Mouse (Mus musculus) midbrain, postnatal 0 days (tissue): Measurements from ENCODE around the gene Arhgap18. TPM values are rescaled to one million over a fixed set of nuclear protein-coding genes. Genes with fewer than 3 reads are reported as not detected.

ENCODE experiments used
- ATAC-seq: fragments of 200-750 bp; cut with Nextera tagmentation; 2 replicates; pipeline ENCODE4 v1.8.0; 2017; ENCODE audit warnings: moderate number of reproducible peaks, mild to moderate bottlenecking, moderate TSS enrichment, moderate library complexity; ENCODE audit not compliant: low FRiP score
- DNase-seq: peaks from one replicate; pipeline ENCODE4 v3.0.0-alpha.2; 2015; ENCODE audit warnings: low spot score
- H3K27ac ChIP-seq: fragments of 300-500 bp; sonication (generic); 2 replicates; pipeline ENCODE4 v1.5.1; 2014; ENCODE audit warnings: low read depth, mild to moderate bottlenecking, low read length, mixed read lengths
- H3K27me3 ChIP-seq: fragments of 300-500 bp; sonication (generic); 2 replicates; pipeline ENCODE4 v1.6.1; 2014; ENCODE audit warnings: low read length, control low read depth, mixed read lengths; ENCODE audit not compliant: insufficient read depth
- H3K36me3 ChIP-seq: fragments of 300-500 bp; sonication (generic); 2 replicates; pipeline ENCODE4 v1.6.1; 2014; ENCODE audit warnings: low read length, control low read depth, mixed read lengths; ENCODE audit not compliant: insufficient read depth
- H3K4me1 ChIP-seq: fragments of 300-500 bp; sonication (generic); 2 replicates; pipeline ENCODE4 v1.6.1; 2014; ENCODE audit warnings: mild to moderate bottlenecking, control low read depth, antibody characterized with exemption, low read length, mixed read lengths; ENCODE audit not compliant: insufficient read depth
- H3K4me2 ChIP-seq: fragments of 300-500 bp; sonication (generic); 2 replicates; pipeline ENCODE4 v1.6.1; 2014; ENCODE audit warnings: low read depth, mild to moderate bottlenecking, low read length, mixed read lengths; ENCODE audit not compliant: poor library complexity, severe bottlenecking
- H3K4me3 ChIP-seq: fragments of 300-500 bp; sonication (generic); 2 replicates; pipeline ENCODE4 v1.5.1; 2014; ENCODE audit warnings: low read depth, mild to moderate bottlenecking, low read length, moderate library complexity
- H3K9ac ChIP-seq: fragments of 300-500 bp; sonication (generic); replicated peaks from 2 replicates; pipeline ENCODE4 v1.6.1; 2014; ENCODE audit warnings: mild to moderate bottlenecking, low read length, moderate library complexity, mixed read lengths; ENCODE audit not compliant: poor library complexity, severe bottlenecking
- H3K9me3 ChIP-seq: fragments of 300-500 bp; sonication (generic); 2 replicates; pipeline ENCODE4 v1.6.1; 2016; ENCODE audit warnings: low read length, control low read depth
- CTCF ChIP-seq: IDR thresholded peaks from 2 replicates; pipeline ENCODE4 v1.5.1; 2016; ENCODE audit warnings: antibody characterized with exemption, mild to moderate bottlenecking
- WGBS: fragments of 180-500 bp; shearing (Covaris S2); extraction: QIAGEN DNeasy Blood & Tissue Kit; methylation state at CpG from one replicate; pipeline ENCODE4 v1.1.7; 2014; 5-methylcytosine and 5-hydroxymethylcytosine counted together
- polyA plus RNA-seq: library from polyadenylated mRNA; unstranded; fragments of >200 nt; fragmentation: Nextera tagmentation; extraction: Ambion mirVana; gene quantifications from 2 replicates; pipeline ENCODE4 v1.2.1, GENCODE M21; 2015
- total RNA-seq: library from RNA; depleted of rRNA; stranded (reverse); fragments of >200 nt; gene quantifications from 2 replicates; pipeline ENCODE4 v1.2.3, GENCODE M21; 2014

Arhgap18 gene
- total and polyA plus RNA-seq, 2 experiments from 2014 or later, result 8.7 to 9.8 TPM

GRCm38 (mm10) chr10:26804351-26804983 is 51.2 kb downstream of the Arhgap18 start:
- ATAC-seq, result no peak
- 49% methylated on average over 5 of the region's 5 CpGs for WGBS

GRCm38 (mm10) chr10:26805007-26805406 is 51.8 kb downstream of the Arhgap18 start:
- WGBS, result 44% methylated on average over 1 of the region's 1 CpGs
- H3K36me3 ChIP-seq, result no peaks in the 10 kb centered on the region

More at GRCm38 (mm10) chr10:26804351-26804983, 51.2 kb downstream of the Arhgap18 start:
- no peak for DNase-seq
- Histone ChIP-seq H3K27me3 (no peaks in the 10 kb centered on the region), H3K4me2 (no peak overlapping the region), H3K4me1 (no peaks in the 10 kb centered on the region), H3K36me3 (no peaks in the 10 kb centered on the region), H3K9me3 (no peaks in the 10 kb centered on the region), H3K27ac (no peak overlapping the region), H3K9ac (no peak overlapping the region), H3K4me3 (no peak overlapping the region)
- TF ChIP-seq CTCF, result no peak

GRCm38 (mm10) chr10:26806092-26806491 is 52.9 kb downstream of the Arhgap18 start:
- 76% methylated on average over 3 of the region's 3 CpGs for WGBS
- TF ChIP-seq CTCF, result no peak
- H3K9me3 ChIP-seq, result no peaks in the 10 kb centered on the region
- H3K36me3 ChIP-seq, result no peaks in the 10 kb centered on the region
- H3K4me3 ChIP-seq, result no peak overlapping the region
- no peak overlapping the region for H3K4me2 ChIP-seq
- ATAC-seq, result no peak
- no peak overlapping the region for H3K9ac ChIP-seq
- DNase-seq, result no peak
- no peaks in the 10 kb centered on the region for H3K27me3 ChIP-seq
- H3K27ac ChIP-seq, result no peak overlapping the region
- no peaks in the 10 kb centered on the region for H3K4me1 ChIP-seq

More at GRCm38 (mm10) chr10:26805007-26805406, 51.8 kb downstream of the Arhgap18 start:
- H3K4me1 ChIP-seq, result no peaks in the 10 kb centered on the region
- H3K27ac ChIP-seq, result no peak overlapping the region
- ATAC-seq (no peak), DNase-seq (no peak)
- H3K9me3 ChIP-seq, result no peaks in the 10 kb centered on the region
- no peak overlapping the region for H3K4me2 ChIP-seq
- no peak overlapping the region for H3K4me3 ChIP-seq
- no peaks in the 10 kb centered on the region for H3K27me3 ChIP-seq
- TF ChIP-seq CTCF, result no peak
- no peak overlapping the region for H3K9ac ChIP-seq

- Histone ChIP-seq H3K9ac (no peak overlapping the region), H3K4me3 (no peak overlapping the region), H3K4me1 (no peaks in the 10 kb centered on the region), H3K27ac (no peak overlapping the region), H3K27me3 (no peaks in the 10 kb centered on the region), H3K36me3 (no peaks in the 10 kb centered on the region), H3K4me2 (no peak overlapping the region), H3K9me3 (no peaks in the 10 kb centered on the region)
- TF ChIP-seq CTCF, result no peak
- no peak for DNase-seq
- no peak for ATAC-seq
- 90% methylated on average over 7 of the region's 7 CpGs for WGBS
Observed at GRCm38 (mm10) chr10:26810059-26810458, 56.8 kb downstream of the Arhgap18 start.

- no peaks in the 10 kb centered on the region for H3K9me3 ChIP-seq
- no peak overlapping the region for H3K9ac ChIP-seq
- ATAC-seq (no peak), DNase-seq (no peak)
- H3K4me1 ChIP-seq, result no peaks in the 10 kb centered on the region
- H3K36me3 ChIP-seq, result no peaks in the 10 kb centered on the region
- WGBS, result 87% methylated on average over 5 of the region's 5 CpGs
- no peak overlapping the region for H3K4me2 ChIP-seq
- TF ChIP-seq CTCF, result no peak
- H3K27ac ChIP-seq, result no peak overlapping the region
- no peaks in the 10 kb centered on the region for H3K27me3 ChIP-seq
- no peak overlapping the region for H3K4me3 ChIP-seq
Observed at GRCm38 (mm10) chr10:26810810-26811209, 57.6 kb downstream of the Arhgap18 start.

- no peak for DNase-seq
- Histone ChIP-seq H3K27ac (no peak overlapping the region), H3K4me1 (no peaks in the 10 kb centered on the region), H3K4me3 (no peak overlapping the region), H3K9ac (no peak overlapping the region), H3K36me3 (no peaks in the 10 kb centered on the region), H3K9me3 (no peaks in the 10 kb centered on the region), H3K27me3 (no peaks in the 10 kb centered on the region), H3K4me2 (no peak overlapping the region)
- ATAC-seq, result no peak
- no peak for TF ChIP-seq CTCF
- 81% methylated on average over 4 of the region's 4 CpGs for WGBS
Observed at GRCm38 (mm10) chr10:26811342-26811741, 58.1 kb downstream of the Arhgap18 start.
